Mouse (Mus musculus) testis, adult 2 months (tissue): ENCODE measurements around the gene Cpne8.

Source experiments
- CTCF ChIP-seq: fragments of 200-500 bp; IDR thresholded peaks from 2 replicates; pipeline ENCODE4 v1.5.1; 2012; ENCODE audit warnings: low read depth, mild to moderate bottlenecking, inconsistent platforms, low read length, moderate library complexity; ENCODE audit not compliant: control insufficient read depth, insufficient read depth, insufficient replicate concordance
- POLR2A ChIP-seq: fragments of 200-500 bp; IDR thresholded peaks from 2 replicates; pipeline ENCODE4 v1.6.1; 2012; ENCODE audit warnings: low read depth, mild to moderate bottlenecking, inconsistent platforms, low read length, moderate library complexity; ENCODE audit not compliant: control insufficient read depth

DNA sequence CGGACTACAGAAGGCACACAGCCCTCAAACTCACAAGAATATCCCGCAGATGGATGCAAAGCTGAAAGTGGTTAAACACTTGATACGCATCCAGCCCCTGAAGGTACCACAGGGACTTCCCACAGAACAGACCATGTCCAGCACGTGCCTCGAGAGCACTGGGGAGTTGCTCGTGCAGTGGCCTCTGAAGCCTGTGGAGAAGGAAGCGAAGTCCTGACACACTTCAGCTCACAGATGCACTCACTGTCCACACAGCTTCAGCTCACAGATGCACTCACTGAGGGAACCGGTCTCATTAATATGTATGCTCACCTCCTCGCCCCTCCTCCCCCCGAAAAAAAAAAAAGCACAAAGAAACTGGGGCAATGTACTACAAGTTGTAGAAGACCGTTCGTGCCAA lies 117.6 kb downstream of the Cpne8 start:
- no peak for TF ChIP-seq CTCF
- no peak for TF ChIP-seq POLR2A
